Mouse (Mus musculus) ES-Bruce4 (cell line): ENCODE results near the gene Atxn7l1. TPM values are rescaled to one million over a fixed set of nuclear protein-coding genes. Genes with fewer than 3 reads are reported as not detected.

Experiments used
- H3K27ac ChIP-seq: 2 replicates; pipeline ENCODE4 v1.5.1; 2012; ENCODE audit warnings: low read length, inconsistent platforms; ENCODE audit not compliant: insufficient read depth
- H3K27me3 ChIP-seq: 2 replicates; pipeline ENCODE4 v1.6.1; 2012; ENCODE audit warnings: mild to moderate bottlenecking, low read length, inconsistent platforms; ENCODE audit not compliant: control insufficient read depth, poor library complexity, insufficient read depth, severe bottlenecking
- H3K36me3 ChIP-seq: 2 replicates; pipeline ENCODE4 v1.6.1; 2012; ENCODE audit warnings: inconsistent platforms, mild to moderate bottlenecking, low read length, moderate library complexity; ENCODE audit not compliant: control insufficient read depth, poor library complexity, insufficient read depth, severe bottlenecking
- H3K4me1 ChIP-seq: one replicate; pipeline ENCODE4 v1.8.1; 2011; ENCODE audit warnings: low read length; ENCODE audit not compliant: control insufficient read depth, insufficient read depth
- H3K4me3 ChIP-seq: 2 replicates; pipeline ENCODE4 v1.5.1; 2011; ENCODE audit warnings: low read depth, mild to moderate bottlenecking, low read length
- H3K9ac ChIP-seq: 2 replicates; pipeline ENCODE4 v1.6.1; 2012; ENCODE audit warnings: low read depth, mild to moderate bottlenecking, inconsistent platforms; ENCODE audit not compliant: poor library complexity, severe bottlenecking
- H3K9me3 ChIP-seq: replicated peaks from 2 replicates; pipeline ENCODE4 v1.6.1; 2012; ENCODE audit warnings: mild to moderate bottlenecking, low read length, inconsistent platforms; ENCODE audit not compliant: control insufficient read depth, poor library complexity, insufficient read depth, severe bottlenecking
- CTCF ChIP-seq: IDR thresholded peaks from one replicate; pipeline ENCODE4 v1.8.1; 2011; ENCODE audit warnings: low read depth, low read length
- EP300 ChIP-seq: IDR thresholded peaks from 2 replicates; pipeline ENCODE4 v1.6.1; 2011; ENCODE audit warnings: low read depth, low read length; ENCODE audit not compliant: insufficient read depth
- POLR2A ChIP-seq: IDR thresholded peaks from one replicate; pipeline ENCODE4 v1.8.1; 2011; ENCODE audit warnings: low read length; ENCODE audit not compliant: insufficient read depth
- polyA plus RNA-seq: library from polyadenylated mRNA; stranded (reverse); fragments of >200 nt; gene quantifications from 2 replicates; pipeline ENCODE4 v1.2.4, GENCODE M21; 2011; ENCODE audit warnings: low read depth; ENCODE audit not compliant: missing spikeins, insufficient read depth, insufficient read length

Atxn7l1 gene
- polyA plus RNA-seq, 1 experiment, result 16.1 TPM

- Histone ChIP-seq H3K4me3 (no peak overlapping the region), H3K27me3 (no peaks in the 10 kb centered on the region), H3K9ac (no peak overlapping the region), H3K27ac (no peak overlapping the region), H3K36me3 (no peaks in the 10 kb centered on the region), H3K9me3 (no peaks in the 10 kb centered on the region), H3K4me1 (no peaks in the 10 kb centered on the region)
- no peak for TF ChIP-seq CTCF
- TF ChIP-seq POLR2A, result no peak
- no peak for TF ChIP-seq EP300
Observed at GRCm38 (mm10) chr12:33332046-33332445, 184.6 kb downstream of the Atxn7l1 start.

GRCm38 (mm10) chr12:33332796-33333195 lies 185.3 kb downstream of the Atxn7l1 start:
- TF ChIP-seq POLR2A, result no peak
- TF ChIP-seq EP300, result no peak
- TF ChIP-seq CTCF, result no peak
- no peak overlapping the region for H3K9ac ChIP-seq
- no peak overlapping the region for H3K27ac ChIP-seq
- no peak overlapping the region for H3K4me3 ChIP-seq
- H3K9me3 ChIP-seq, result no peaks in the 10 kb centered on the region
- no peaks in the 10 kb centered on the region for H3K36me3 ChIP-seq
- no peaks in the 10 kb centered on the region for H3K27me3 ChIP-seq
- H3K4me1 ChIP-seq, result no peaks in the 10 kb centered on the region

- Histone ChIP-seq H3K27ac (no peak overlapping the region), H3K9me3 (no peaks in the 10 kb centered on the region), H3K4me3 (no peak overlapping the region), H3K4me1 (no peaks in the 10 kb centered on the region), H3K36me3 (no peaks in the 10 kb centered on the region), H3K9ac (no peak overlapping the region), H3K27me3 (no peaks in the 10 kb centered on the region)
- TF ChIP-seq POLR2A (no peak), CTCF (peak; percentile 88)
Observed at GRCm38 (mm10) chr12:33333914-33334313, 186.4 kb downstream of the Atxn7l1 start.

- no peak overlapping the region for H3K27ac ChIP-seq
- H3K9me3 ChIP-seq, result no peaks in the 10 kb centered on the region
Observed at GRCm38 (mm10) chr12:33334511-33334910, 187.0 kb downstream of the Atxn7l1 start.

GRCm38 (mm10) chr12:33334951-33335350 lies 187.5 kb downstream of the Atxn7l1 start:
- no peak for TF ChIP-seq POLR2A
- no peak for TF ChIP-seq CTCF
- TF ChIP-seq EP300, result no peak
- Histone ChIP-seq H3K36me3 (no peaks in the 10 kb centered on the region), H3K9me3 (no peaks in the 10 kb centered on the region), H3K4me3 (no peak overlapping the region), H3K27me3 (no peaks in the 10 kb centered on the region), H3K4me1 (no peaks in the 10 kb centered on the region), H3K27ac (no peak overlapping the region), H3K9ac (no peak overlapping the region)

More at GRCm38 (mm10) chr12:33334511-33334910, 187.0 kb downstream of the Atxn7l1 start:
- no peak overlapping the region for H3K9ac ChIP-seq
- no peaks in the 10 kb centered on the region for H3K4me1 ChIP-seq
- no peak overlapping the region for H3K4me3 ChIP-seq
- TF ChIP-seq EP300, result no peak
- TF ChIP-seq POLR2A, result no peak
- TF ChIP-seq CTCF, result no peak
- no peaks in the 10 kb centered on the region for H3K36me3 ChIP-seq
- no peaks in the 10 kb centered on the region for H3K27me3 ChIP-seq

- no peak for TF ChIP-seq CTCF
- no peak for TF ChIP-seq POLR2A
- TF ChIP-seq EP300, result no peak
- Histone ChIP-seq H3K4me3 (no peak overlapping the region), H3K36me3 (no peaks in the 10 kb centered on the region), H3K9me3 (no peaks in the 10 kb centered on the region), H3K9ac (no peak overlapping the region), H3K27me3 (no peaks in the 10 kb centered on the region), H3K27ac (no peak overlapping the region), H3K4me1 (no peaks in the 10 kb centered on the region)
Observed at GRCm38 (mm10) chr12:33335410-33335809, 187.9 kb downstream of the Atxn7l1 start.
